Mouse (Mus musculus): ENCODE results near the gene Vmn1r131. TPM values are rescaled to one million over a fixed set of nuclear protein-coding genes. Genes with fewer than 3 reads are reported as not detected.
"Not testable (repeated sequence)": the region's sequence is repeated elsewhere in the genome, so short reads cannot be mapped to it uniquely, and the experiment has no call there.

The Vmn1r131 gene
- not detected for total RNA-seq (2021)
- long read RNA-seq, experiment 1, result 0 reads
- long read RNA-seq, experiment 2, result 0 reads

DNA sequence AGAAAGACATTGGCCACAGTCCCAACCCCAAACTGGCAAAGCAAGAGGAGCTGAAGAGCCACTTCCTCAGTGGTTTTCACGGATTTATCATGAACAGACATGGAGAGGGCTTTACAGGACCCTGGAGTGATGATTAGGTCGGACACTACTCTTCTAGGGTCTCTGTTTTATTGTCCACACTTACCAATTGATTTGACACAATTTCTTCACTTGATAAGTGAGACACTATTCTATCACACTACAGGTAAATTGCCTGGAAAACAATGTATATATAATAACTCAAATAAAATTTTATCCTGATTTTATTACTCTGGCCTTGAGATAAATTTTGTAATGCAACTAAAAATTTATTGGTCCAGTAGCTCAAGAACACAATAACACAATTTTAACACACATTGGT, at the start of gene Vmn1r131:
Vmn1r131 (minus strand) TSS at position 101 of the 400 bp plus-strand sequence.
- DNase-seq (ENCODE audit: low spot score in 2 of 2), result not testable (repeated sequence)

DNA sequence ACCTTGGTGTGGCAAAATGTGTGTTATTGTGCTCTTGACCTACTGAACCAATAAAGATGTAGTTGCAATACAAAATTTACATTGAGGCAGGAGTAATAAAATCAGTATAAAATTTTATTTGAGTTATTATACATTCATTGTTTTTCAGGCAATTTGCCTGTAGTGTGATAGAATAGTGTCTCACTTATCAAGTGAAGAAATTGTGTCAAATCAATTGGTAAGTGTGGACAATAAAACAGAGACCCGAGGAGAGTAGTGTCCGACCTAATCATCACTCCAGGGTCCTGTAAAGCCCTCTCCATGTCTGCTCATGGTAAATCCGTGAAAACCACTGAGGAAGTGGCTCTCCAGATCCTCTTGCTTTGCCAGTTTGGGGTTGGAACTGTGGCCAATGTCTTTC, 34.4 kb downstream of the Vmn1r131 start, which contains the start of gene Vmn1r130:
Vmn1r130 (plus strand) TSS at position 301 of the 400 bp plus-strand sequence.
- DNase-seq (ENCODE audit: low spot score in 2 of 2), result not testable (repeated sequence)

Other genes starting within 250 kb of the Vmn1r131 start
- gene Vmn1r126, start 244.6 kb downstream of the Vmn1r131 start, total RNA-seq (2021), result not detected
- not detected for gene Vmn1r127, start 226.2 kb downstream of the Vmn1r131 start, total RNA-seq (2021)
- gene Vmn1r128, start 196.7 kb downstream of the Vmn1r131 start, total RNA-seq (2021), result not detected
- gene Vmn1r129, start 184.8 kb downstream of the Vmn1r131 start, total RNA-seq (2021), result not detected
- not detected for gene Gm6882, start 113.3 kb downstream of the Vmn1r131 start, total RNA-seq (2021)
- gene Vmn1r130, start 34.3 kb downstream of the Vmn1r131 start, total RNA-seq (2021), result not detected
- gene Vmn1r132, start 68.0 kb upstream of the Vmn1r131 start, total RNA-seq (2021), result not detected
- not detected for gene Gm4175, start 215.4 kb upstream of the Vmn1r131 start, total RNA-seq (2021)

Data from adrenal gland, adult 18-20 months (tissue).